Mouse (Mus musculus): ENCODE measurements around the gene Dzank1.

The Dzank1 gene

DNA sequence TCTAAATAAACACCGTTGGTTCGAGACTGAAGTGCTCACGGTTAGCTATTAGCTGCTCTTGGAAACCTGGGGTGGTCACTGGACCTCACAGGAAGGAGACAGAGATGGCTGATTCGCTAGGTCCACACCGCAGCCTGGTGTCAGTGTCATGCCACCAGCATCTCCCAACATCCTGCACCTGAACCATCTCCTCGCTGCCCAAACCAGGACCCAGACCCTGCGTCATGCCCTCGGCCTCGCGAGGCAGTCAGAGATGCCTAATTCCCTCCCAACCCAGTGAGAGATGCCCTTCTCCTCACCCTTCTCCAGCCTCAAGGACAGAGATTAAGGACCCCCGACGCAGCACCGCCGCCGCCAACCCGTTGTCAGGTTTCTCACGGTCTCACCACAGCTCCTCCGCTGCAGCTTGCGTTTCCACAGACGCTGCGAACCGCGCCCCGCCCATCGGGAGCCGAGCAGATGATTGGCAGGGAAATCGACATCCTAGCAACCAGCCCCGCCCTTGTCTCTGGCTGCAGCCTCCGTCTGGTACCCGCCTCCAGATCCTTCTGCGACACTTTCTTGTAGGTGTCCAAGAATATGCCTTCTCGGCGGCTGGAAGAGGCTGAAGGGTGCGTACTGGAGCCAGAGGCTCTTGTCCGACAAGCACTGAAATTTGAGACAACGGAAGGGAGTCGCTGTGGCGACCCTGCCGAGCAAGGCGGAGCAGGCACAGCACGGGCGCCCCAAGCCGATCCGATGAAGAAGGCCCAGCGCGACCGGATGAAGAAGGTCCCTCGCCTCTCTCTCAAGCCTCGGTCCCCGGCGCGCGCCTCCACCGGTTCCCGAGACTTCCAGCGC lies at the start of gene Dzank1, which contains the start of gene Polr3f:
Dzank1 (minus strand) TSS at position 434 of the 840 bp plus-strand sequence.
Polr3f (plus strand) TSS at position 738 of the 840 bp plus-strand sequence.
- DNase-seq, result peak; percentile 97

DNA sequence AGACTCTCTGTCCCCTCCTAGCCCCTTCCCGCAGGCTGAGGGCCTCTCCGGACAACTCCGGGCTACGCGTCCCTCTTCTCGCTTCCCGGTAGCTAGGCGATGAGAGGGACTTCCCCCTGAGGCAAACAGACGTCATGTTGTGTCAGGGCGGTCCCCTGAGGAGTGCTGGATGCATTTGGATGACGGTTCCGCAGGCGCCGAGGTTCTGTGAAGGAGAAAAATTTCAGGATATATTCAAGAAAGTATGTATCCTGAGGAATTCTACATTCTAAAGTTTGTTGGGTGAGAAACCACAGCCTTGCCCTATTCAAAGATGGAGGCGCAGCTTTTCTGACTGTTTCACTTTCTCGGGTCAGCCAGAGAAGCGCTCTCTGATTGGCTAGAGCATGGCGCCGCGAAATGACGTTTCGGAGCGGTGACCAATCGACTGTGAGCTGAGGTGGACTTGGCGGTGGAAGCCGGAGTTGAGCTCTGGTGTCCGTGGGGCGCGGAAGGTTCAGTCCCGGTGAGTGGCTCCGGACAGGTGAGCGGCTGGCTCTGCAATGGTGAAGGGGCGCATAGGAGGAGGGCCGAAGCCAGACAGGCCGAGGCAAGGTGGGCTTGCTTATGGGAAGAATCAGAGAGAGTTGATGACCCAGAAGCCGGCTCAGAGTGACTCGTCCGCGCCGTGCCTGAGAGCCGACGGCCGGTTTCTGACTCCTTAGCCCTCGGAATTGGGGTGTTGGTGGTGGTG lies 28.8 kb upstream of the Dzank1 start, which contains the start of gene Sec23b:
Sec23b (plus strand) TSS at position 410 of the 733 bp plus-strand sequence.
- peak; percentile 94 for DNase-seq

DNA sequence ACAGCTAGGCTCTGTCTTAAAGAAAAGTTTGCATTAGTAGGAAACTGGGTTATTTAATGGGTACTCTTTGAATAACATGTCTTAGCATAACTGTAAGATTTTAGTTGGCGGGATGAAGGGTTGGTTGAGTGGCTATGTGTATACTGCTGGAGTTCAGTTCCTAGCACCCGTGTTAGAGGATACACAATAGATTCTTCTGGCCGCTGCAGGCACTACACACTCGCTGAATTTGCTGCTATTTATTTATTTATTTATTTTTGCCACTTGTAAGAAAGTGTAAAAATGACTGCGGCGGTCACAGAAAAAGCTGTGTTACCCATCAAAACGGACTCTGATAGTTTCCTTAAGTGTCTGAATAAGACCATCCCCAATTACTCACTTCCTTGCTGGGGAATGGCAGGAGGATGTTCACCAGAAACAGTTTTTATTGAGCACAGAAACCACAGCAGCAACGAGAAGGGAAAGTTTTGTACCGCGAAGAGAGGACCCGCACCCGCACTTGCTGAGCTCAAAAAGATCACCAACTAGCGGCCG lies 28.1 kb upstream of the Dzank1 start:
- DNase-seq, result no peak

DNA sequence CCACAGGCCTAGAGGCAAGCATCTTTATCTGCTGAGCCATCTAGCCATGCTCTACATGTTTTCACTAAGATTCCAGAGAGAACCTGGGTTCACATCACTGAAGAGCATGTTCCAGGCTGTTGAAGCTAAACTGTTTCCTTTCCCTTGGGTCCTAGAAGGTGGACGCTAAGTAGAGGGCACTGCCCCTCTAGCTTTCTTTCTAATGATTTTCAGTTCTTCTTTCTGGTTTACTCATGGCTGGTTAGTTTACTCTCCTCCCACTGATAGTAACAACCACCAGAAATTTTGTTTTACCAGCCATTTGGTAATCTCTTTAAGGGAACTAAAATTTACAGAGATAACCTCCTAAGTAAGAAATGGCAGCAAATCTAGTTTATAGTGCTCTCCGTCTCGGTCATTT lies 26.7 kb upstream of the Dzank1 start:
- DNase-seq, result no peak

DNA sequence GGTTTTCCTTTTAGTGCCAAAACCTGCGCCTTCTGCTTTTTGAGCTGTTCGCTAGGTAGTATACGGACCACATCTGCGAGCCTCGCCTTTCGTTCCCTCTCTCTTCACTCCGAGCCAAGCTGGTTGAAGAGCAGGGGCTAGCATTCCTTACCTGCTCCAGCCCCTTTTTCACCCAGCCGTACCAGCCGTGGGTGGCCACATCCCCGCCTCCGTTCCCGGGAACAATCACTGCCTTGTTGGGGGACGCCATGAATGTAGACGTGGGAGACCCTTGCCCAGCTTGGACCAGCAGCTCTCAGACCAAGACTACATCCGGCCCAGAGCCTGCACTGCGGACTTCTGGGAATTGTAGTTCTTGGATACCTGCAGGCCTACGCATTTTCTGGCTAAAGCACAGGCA lies 23.3 kb upstream of the Dzank1 start, which contains the start of gene Rbbp9:
Rbbp9 (minus strand) TSS at position 341 of the 400 bp plus-strand sequence.
- peak; percentile 62 for DNase-seq

DNA sequence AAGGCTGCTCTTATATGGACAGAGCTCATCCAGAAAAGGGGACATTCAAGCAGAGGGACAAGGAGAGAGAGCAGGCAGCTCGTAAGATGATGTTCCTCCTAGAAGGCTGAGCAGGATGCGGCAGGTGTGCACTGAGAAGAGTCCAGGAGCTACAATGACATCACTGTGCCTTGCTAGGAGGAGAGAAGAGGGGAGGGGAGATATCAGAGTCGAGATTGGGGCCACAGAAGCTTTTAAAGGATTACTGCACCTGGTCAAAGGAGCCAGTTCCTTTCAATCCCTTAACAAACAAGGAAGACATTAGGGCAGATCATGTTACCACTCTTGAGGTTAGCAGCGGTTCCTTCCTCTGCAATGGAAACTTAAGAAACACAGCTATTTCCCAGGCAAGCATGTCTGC lies 20.3 kb upstream of the Dzank1 start:
- no peak for DNase-seq

DNA sequence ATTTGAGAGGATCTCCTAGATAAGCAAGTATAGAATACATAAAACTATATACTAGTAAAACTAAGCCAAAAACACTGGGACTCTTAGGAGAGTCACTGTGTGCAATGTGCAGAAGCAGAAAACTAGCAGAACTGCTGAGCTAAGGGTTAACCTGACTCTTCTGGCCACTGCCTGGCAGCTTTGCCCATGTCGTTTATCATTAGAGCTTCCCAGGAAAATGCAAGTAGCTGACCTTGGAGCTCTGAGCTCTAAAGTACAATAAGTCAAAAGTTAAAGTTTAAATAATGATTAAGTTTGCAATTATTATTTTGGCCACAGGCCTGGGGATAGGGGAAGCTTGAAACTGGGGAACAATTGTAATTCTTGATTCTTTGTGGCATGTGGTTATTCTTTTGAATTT lies 18.3 kb upstream of the Dzank1 start:
- no peak for DNase-seq

DNA sequence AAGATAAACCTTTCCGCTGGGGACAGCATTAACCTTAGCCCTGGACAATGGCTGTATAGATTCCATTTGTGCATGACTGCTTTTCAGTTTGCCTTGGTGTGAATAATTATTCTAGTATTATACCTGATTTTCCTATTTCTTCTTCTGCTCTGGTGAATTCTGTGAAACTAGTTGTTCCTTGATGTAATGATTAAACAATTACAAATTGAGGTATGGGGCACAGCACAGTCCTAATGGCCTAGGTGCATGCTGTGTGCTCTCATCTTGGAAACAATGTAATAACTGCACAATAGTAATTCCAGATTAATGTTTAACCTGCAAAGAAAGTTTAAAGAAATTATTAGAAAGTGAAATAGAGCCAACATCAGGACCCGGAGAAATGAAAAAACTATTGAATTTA lies 17.8 kb upstream of the Dzank1 start:
- no peak for DNase-seq

DNA sequence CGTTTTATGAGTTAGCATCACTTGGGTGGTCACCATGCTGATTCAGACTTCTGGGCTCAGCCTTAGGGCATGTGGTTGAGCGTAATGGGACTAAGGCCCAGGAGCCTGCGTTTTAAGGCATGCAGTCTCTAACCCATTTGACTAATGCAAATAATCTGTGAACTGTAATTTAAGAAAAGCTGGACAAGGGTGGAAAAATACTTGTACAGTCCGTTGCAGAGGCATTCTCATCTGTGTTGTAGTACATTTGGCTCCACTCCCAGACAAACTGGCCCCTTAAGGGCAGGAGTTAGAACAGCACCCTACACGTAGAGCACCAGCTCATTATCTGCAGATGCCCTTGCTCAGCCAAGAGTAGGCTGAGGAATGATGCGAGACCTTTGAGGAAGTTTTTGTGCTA lies 17.4 kb upstream of the Dzank1 start:
- DNase-seq, result no peak

DNA sequence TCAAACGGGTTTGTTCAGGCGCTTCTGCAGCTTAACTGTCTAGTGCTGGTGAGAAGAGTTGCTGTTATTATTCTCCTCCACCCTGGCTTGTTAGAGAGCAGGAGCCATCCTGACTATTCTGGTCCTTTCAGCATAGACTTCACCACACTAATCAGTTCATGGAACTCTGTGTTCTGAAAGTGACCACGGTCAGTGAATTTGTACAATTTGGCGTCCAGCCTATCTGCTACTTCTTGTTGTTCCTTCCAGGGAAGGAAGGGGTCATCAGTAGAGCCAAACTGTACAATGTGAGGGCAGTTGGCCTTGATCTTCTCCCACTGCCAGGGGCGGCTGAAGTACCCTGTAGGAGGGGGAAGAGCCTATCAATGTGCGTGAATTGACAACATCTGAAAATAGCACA lies 16.5 kb upstream of the Dzank1 start:
- DNase-seq, result no peak

DNA sequence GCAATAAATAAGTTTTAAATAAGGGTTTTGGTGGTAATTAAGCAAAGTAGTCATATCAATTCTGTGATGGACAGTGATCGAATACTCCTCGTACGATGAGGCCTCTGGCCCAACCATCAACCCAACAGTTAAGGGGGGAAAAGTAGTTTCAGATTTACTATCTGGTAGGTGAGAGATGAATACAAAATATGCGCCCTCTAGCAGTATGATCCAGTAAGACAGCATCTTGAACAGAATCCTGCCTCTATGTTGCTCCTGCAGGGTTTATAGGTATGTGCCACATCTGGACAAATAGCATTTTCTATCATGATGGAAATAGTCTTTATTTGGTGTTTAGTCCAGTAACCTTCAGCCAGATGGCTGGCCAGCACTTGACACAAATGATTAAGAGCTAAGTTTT lies 14.0 kb upstream of the Dzank1 start:
- DNase-seq, result peak; percentile 13

DNA sequence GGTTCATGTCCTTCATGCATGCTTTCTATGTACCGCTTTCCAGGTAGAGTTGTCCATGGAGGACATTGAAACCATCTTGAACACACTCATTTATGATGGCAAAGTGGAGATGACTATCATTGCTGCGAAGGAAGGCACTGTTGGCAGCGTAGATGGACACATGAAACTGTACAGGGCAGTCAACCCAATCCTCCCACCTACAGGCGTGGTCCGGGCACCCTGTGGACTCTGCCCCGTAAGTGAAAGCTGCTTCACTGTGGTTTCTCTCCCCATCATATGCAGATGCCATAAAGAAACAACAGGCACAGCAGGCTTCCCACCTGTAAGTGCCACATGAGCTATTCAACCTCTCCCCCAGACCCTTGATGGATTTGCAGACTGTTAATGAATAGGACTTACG lies 9.9 kb upstream of the Dzank1 start:
- no peak for DNase-seq

DNA sequence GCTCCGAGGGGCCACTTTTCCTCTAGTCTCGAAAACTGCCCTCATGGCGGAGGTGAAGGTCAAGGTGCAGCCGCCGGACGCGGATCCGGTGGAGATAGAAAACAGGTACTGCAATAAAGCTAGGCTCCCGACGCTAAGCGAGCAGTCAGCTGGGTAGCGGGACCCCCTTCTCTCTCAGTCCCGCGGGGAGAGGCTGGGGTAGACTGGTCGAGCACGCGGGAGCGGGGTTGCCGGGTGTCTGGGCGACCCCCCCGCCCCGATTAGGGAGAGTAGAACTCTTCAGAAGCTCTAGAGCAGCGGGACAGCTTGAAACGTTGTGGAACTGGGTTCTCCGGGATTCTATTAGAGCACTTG lies 584 bp upstream of the Dzank1 start:
- no peak for DNase-seq

DNA sequence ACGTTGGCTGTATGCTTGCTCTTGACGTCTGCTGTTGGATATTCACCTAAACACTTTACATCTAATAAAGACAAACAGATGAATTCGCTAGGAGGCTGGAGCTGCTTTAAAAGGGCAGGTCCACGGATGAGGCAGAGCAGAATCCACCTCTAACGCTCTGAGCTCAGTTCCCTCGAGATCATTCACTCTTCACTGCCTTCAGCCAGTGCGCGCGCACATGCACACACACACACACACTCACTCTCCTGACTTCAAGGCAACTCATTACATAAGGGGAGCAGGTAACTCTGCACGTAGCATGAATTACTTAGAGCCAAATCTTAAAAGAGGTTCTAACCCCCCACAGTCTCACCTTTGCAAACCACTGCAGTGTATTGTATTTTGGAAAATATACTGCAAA lies 1.4 kb downstream of the Dzank1 start:
- no peak for DNase-seq

DNA sequence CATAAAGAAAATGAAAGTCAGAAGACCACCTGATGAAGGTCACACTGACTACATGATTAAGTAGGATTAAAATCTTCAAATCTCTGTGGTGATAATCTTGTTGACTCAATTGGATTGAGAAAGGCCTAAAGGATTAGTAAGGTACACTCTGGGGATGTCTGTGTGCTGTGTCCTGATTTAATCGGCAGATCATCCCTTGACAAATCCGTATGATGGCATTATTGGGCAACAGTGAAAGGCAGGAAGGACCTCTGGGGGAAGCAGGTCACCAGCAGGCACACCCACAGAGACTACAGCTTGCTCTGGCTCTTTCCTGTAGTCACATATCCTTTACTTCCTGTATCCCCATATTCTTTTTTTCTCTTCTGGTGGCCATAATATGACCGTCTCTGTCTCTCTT lies 7.4 kb downstream of the Dzank1 start:
- DNase-seq, result no peak

DNA sequence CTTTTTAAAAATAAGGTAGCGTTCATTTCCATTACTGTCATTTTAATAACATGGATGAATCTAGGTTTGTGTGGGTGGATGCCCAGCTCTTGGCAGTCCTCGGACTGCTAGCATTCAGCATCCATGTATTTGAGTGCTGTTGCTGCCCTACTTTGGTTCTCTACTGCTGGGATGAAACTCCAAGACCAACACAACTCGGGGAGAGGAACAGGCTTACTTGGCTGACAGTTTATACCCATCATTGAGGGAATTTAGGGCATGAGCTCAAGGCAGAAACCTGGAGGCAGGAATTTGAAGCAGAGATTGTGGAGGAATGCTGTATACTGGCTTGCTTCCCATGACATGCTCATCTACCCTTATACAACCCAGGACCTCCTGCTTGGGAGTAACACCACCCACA lies 12.6 kb downstream of the Dzank1 start:
- no peak for DNase-seq

DNA sequence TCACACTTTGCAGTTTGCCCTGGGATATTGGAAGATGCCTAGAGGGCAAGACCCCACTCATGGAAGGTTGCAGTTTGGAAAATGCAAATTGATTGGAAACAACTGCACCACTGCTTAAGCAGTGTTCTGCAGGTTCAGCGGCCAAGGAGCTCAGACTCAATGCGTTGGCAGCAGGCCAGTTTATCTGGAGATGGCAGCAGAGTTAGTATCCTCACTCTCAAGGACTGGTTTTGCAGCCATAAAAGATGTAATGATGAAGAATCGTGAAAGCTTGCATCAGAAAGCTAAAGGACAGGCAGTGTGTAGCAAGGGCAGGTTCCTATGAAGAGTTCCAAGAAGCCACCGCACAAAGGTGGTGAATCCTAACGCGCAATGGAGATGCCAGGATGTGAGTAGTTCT lies 25.1 kb downstream of the Dzank1 start:
- no peak for DNase-seq

DNA sequence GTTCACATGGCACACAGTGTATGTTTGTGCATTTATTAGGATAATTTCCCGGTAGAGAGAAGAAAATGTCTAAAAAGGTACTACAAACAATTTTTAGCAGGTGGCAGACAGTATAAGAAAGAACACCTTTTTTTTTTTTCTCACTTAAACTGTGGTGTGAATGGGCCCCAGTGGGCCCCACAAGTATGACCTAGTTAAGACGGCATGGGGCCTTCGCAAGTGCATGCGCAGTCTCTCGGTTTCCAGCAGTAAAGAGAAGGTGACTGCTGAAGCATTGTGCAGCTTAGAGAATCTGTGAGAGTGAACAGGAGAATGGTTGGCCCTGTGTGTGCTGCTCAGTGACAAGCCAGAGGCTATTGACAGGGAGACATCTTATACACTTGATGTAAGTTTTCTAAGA lies 37.9 kb downstream of the Dzank1 start:
- peak; percentile 20 for DNase-seq

DNA sequence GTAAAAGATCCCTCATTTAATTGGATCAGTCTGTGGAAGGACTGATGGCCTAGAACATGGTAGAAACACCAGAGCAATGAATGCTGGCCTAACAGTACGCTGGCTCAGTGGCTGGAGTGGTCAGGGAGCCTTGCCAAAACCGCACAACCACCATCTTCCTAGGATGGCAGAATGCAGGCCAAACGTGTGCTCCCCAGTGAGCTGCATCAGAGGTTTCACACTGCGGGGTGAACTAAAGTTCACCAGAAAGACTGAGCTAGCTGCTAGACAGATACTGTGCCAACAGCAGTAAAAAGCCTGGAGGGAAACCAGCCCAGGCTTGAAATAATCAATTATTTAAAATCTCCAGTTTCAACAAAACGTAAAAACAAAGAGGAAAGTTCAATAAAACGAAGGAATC lies 39.7 kb downstream of the Dzank1 start:
- DNase-seq, result no peak

DNA sequence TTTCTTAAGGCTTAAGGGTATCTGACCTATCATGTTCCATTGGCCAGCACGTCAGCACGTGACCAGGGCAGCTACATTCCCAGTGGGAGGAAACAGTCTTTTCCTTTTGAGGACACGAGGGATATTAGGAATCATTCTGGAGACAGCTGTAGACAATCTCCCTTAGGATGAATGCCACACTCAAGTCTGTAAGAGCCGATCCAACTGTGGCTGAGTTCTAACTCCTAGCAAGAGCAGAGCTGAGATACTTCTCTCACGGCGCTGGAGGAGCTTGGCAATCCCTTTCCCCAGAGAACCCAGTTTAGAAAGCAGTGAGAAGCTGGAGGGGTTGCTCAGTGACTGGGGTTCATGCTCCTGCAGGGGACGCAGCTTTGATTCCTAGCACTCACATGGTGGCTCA lies 41.8 kb downstream of the Dzank1 start:
- no peak for DNase-seq

DNA sequence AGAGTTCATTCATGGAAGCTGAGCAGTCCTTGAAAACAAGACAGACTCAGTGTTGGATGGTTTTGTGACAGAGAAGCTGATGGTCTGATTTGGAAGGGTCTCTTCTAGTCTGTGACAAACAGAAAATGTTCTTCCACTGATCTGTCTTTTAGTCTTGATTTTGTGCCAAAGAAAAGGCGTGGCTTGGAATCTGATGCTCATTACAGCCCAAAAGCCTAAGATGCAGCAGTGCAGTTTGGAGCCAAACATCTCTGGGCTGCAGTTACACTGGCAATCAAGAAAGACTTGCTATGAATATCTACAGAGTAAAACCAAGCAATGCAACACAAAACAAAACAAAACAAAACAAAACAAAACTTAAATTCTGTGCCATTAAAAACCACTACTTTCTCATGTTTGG lies 43.1 kb downstream of the Dzank1 start:
- DNase-seq, result no peak

DNA sequence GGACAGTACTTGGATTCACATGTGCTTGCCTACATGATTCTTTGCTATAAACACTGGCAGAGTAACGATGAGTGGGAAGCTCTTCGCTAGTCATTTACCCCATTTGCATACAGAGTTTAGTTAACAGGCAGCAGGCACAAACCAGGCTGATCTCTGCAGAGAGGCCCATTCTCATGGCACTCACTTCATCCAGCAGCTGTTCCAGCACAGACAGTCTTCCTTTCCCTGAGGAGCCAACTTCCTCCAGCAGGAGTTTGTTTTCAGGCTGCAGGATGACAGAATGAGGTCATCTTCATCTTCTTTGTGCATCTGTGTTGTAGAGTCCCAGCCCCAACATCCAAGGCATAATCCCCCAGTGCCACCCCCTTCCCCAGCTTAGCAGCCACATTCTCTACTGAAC lies 47.8 kb downstream of the Dzank1 start:
- DNase-seq, result no peak

DNA sequence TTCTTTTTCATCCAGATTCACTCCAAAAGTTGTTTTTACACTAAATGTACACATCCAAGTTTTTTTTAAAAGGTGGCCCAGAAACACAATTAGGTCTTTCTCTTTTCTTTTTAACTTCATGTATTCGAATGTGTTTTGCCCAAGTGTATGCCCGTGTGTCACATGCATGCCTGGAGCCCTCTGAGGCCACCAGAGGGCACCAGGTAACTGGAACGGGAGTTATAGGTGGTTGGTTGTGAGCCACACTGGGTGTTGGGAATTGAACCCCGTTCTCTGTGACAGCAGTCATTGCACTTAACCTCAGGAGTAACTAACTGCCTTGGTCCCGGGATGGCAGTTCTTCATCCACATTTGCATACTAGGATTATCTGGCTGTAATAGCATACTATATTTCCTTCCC lies 60.0 kb downstream of the Dzank1 start:
- DNase-seq, result peak; percentile 58
